Mouse (Mus musculus) forebrain, embryonic 13.5 days (tissue): Measurements from ENCODE around the gene Gm4922. TPM values are rescaled to one million over a fixed set of nuclear protein-coding genes. Genes with fewer than 3 reads are reported as not detected.
A peak's percentile ranks its signal among the peaks of the same experiment; 100 is the strongest.

ENCODE experiments used
- ATAC-seq: fragments of 200-750 bp; cut with Nextera tagmentation; 2 replicates; pipeline ENCODE4 v1.8.0; 2017
- H3K27ac ChIP-seq: fragments of 300-500 bp; sonication (generic); 2 replicates; pipeline ENCODE4 v1.5.1; 2015; ENCODE audit warnings: inconsistent platforms, mild to moderate bottlenecking, moderate library complexity
- H3K27me3 ChIP-seq: fragments of 300-500 bp; sonication (generic); 2 replicates; pipeline ENCODE4 v1.6.1; 2015; ENCODE audit warnings: mild to moderate bottlenecking, inconsistent platforms
- H3K36me3 ChIP-seq: fragments of 300-500 bp; sonication (generic); 2 replicates; pipeline ENCODE4 v1.6.1; 2015; ENCODE audit warnings: mild to moderate bottlenecking, inconsistent platforms; ENCODE audit not compliant: poor library complexity, severe bottlenecking
- H3K4me1 ChIP-seq: fragments of 300-500 bp; sonication (generic); 2 replicates; pipeline ENCODE4 v1.6.1; 2015; ENCODE audit warnings: inconsistent platforms
- H3K4me2 ChIP-seq: fragments of 300-500 bp; sonication (generic); 2 replicates; pipeline ENCODE4 v1.6.1; 2015; ENCODE audit warnings: inconsistent platforms, mild to moderate bottlenecking, moderate library complexity
- H3K4me3 ChIP-seq: fragments of 300-500 bp; sonication (generic); 2 replicates; pipeline ENCODE4 v1.5.1; 2015; ENCODE audit warnings: mild to moderate bottlenecking, inconsistent platforms
- H3K9ac ChIP-seq: fragments of 300-500 bp; sonication (generic); 2 replicates; pipeline ENCODE4 v1.6.1; 2015; ENCODE audit warnings: mild to moderate bottlenecking, inconsistent platforms
- H3K9me3 ChIP-seq: fragments of 300-500 bp; sonication (generic); replicated peaks from 2 replicates; pipeline ENCODE4 v1.6.1; 2016; ENCODE audit warnings: inconsistent platforms
- WGBS: fragments of 180-500 bp; shearing (Covaris S2); methylation state at CpG from one replicate; pipeline ENCODE4 v1.1.7; 2015; 5-methylcytosine and 5-hydroxymethylcytosine counted together
- polyA plus RNA-seq: library from polyadenylated mRNA; unstranded; fragments of >200 nt; fragmentation: Nextera tagmentation; extraction: Ambion mirVana; gene quantifications from 2 replicates; pipeline ENCODE4 v1.2.1, GENCODE M21; 2015

Gene Gm4922
- 0.15 TPM in 1 of 2 replicates, not detected in the other for polyA plus RNA-seq

DNA sequence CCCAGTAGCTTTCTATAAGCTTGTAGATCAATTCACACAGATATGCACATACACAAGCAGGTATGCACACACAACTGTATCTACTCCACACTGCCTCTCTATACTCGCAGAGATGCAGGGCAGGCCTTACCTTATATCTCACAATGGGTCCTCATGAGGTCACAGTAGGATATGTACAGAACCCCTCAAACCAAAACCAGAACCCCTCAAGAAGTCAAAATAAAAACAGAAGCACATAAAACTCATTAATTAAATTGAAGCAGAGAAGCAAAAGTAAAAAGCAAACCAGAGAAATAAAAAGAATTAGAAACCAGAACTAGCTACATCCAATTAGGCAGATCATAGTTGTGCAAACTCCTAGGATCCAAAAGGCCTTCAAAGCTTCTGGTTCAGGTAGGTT is at the start of gene Gm4922:
Gene Gm4922 (minus strand): TSS at position 101 of the 400 bp plus-strand sequence.
- Histone ChIP-seq H3K4me1 (no peaks in the 10 kb centered on the region), H3K27me3 (no peaks in the 10 kb centered on the region), H3K27ac (no peak within 1 kb of the TSS), H3K9me3 (no peaks in the 10 kb centered on the region), H3K36me3 (no peaks in the 10 kb centered on the region), H3K9ac (no peak within 1 kb of the TSS), H3K4me3 (no peak within 1 kb of the TSS), H3K4me2 (no peak within 1 kb of the TSS)
- 89% methylated on average over 1 of the region's 1 CpGs for WGBS
- no peak for ATAC-seq

- no peaks in the 10 kb centered on the region for H3K36me3 ChIP-seq
- 54% methylated on average over 6 of the region's 6 CpGs for WGBS
- H3K9me3 ChIP-seq, result no peaks in the 10 kb centered on the region
- H3K27ac ChIP-seq, result no peak overlapping the region
- H3K27me3 ChIP-seq, result no peaks in the 10 kb centered on the region
- ATAC-seq, result peak; percentile 63; the same call in 1 of the 2 replicates
- no peak overlapping the region for H3K4me2 ChIP-seq
- H3K4me3 ChIP-seq, result no peak overlapping the region
- no peaks in the 10 kb centered on the region for H3K4me1 ChIP-seq
- no peak overlapping the region for H3K9ac ChIP-seq
Observed at GRCm38 (mm10) chr10:18835684-18836479, 49.3 kb upstream of the Gm4922 start.

DNA sequence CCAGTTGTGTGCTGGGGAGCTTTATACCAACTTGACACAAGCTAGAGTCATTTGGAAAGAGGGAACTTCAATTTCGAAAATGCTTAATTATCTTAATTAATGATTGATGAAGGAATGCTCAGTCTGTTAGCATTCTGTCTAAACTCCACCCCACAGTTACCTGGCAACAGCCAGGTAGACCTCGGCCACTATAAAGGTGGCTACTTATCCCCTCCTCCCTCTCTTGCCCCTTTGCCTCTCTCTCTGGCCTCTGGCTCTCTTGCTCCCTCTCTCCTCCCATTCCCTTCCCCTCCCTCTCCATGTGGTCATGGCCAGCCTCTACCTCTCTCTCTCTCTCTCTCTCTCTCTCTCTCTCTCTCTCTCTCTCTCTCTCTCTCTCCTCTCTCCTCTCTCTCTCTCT is 47.8 kb upstream of the Gm4922 start:
- 50% methylated on average over 2 of the region's 2 CpGs for WGBS
- no peak overlapping the region for H3K4me3 ChIP-seq
- ATAC-seq, result no peak

DNA sequence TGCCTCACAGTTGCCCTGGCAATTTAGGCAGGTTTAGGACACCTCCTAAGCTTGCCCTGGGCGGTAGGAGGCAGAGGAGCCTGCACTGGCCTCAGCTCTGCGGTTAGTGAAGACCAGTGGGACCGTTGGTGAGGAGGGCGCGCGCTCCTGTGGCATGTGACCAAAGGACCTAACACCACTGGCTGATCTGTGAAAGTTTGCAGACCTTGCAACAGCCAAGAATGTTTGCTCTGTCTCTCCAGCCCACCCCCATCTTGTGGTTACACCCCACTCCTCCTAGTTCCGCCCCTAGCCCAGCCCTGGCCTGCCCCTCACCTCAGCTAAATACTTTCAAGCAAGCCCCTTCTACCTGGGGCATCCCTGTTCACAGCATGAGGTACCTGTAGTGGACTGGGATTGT is 45.2 kb upstream of the Gm4922 start:
- Histone ChIP-seq H3K9me3 (no peaks in the 10 kb centered on the region), H3K36me3 (no peaks in the 10 kb centered on the region), H3K4me3 (no peak overlapping the region), H3K4me1 (no peaks in the 10 kb centered on the region), H3K4me2 (no peak overlapping the region), H3K27ac (no peak overlapping the region), H3K9ac (no peak overlapping the region), H3K27me3 (no peaks in the 10 kb centered on the region)
- WGBS, result 58% methylated on average over 7 of the region's 7 CpGs
- no peak for ATAC-seq

More for the DNA sequence above, 47.8 kb upstream of the Gm4922 start:
- no peaks in the 10 kb centered on the region for H3K4me1 ChIP-seq
- H3K36me3 ChIP-seq, result no peaks in the 10 kb centered on the region
- H3K27me3 ChIP-seq, result no peaks in the 10 kb centered on the region
- H3K4me2 ChIP-seq, result no peak overlapping the region
- H3K9ac ChIP-seq, result no peak overlapping the region
- no peaks in the 10 kb centered on the region for H3K9me3 ChIP-seq
- no peak overlapping the region for H3K27ac ChIP-seq

DNA sequence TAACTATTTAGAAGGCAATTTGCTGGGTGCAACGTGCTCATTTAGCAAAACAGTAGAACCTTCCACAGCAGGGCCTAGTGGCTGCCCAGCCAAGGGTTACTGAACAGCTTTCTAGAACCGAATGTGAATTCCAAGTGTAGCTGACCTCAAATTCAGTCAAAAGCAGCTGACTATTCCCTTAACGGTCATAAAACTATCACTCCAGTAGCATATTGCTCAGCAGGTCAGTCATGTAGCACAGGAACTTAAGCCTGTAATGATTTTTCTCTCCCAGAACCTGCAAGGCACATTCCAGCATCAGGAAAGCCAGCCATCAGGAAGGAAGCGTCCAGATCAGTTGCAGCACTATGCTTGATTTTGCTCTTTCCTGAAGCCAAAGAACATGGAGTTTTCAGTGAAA is 43.8 kb upstream of the Gm4922 start:
- 86% methylated on average over 4 of the region's 4 CpGs for WGBS
- ATAC-seq, result no peak
- no peaks in the 10 kb centered on the region for H3K9me3 ChIP-seq
- H3K27ac ChIP-seq, result no peak overlapping the region
- no peak overlapping the region for H3K4me2 ChIP-seq
- H3K27me3 ChIP-seq, result no peaks in the 10 kb centered on the region
- no peak overlapping the region for H3K4me3 ChIP-seq
- no peak overlapping the region for H3K9ac ChIP-seq
- no peaks in the 10 kb centered on the region for H3K4me1 ChIP-seq
- H3K36me3 ChIP-seq, result no peaks in the 10 kb centered on the region

DNA sequence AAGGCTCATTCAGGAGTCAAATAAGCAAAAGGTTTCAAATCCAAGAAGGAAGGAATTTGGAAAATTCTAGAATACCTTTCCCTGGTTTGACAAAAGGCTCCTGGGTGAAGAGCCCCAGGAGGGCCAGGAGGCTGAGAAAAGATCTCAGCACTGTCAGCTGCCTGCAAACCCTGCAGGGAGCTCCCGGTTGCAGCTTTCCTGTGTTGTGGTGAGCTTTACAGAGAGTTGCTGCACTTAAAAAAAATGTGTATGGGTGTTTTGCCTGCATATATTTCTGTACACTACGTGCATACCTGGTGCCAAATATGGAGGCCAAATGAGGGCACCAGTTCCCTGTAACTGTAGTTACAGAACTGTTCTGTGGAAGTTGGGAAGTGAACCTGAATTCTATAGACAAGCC is 41.3 kb upstream of the Gm4922 start:
- H3K4me2 ChIP-seq, result no peak overlapping the region
- 43% methylated on average over 2 of the region's 2 CpGs for WGBS
- no peak overlapping the region for H3K9ac ChIP-seq
- H3K27ac ChIP-seq, result no peak overlapping the region
- no peak for ATAC-seq
- no peaks in the 10 kb centered on the region for H3K9me3 ChIP-seq
- no peaks in the 10 kb centered on the region for H3K36me3 ChIP-seq
- H3K27me3 ChIP-seq, result no peaks in the 10 kb centered on the region
- no peak overlapping the region for H3K4me3 ChIP-seq
- H3K4me1 ChIP-seq, result no peaks in the 10 kb centered on the region

GRCm38 (mm10) chr10:18826107-18826506 is 39.5 kb upstream of the Gm4922 start:
- no peak for ATAC-seq
- no peaks in the 10 kb centered on the region for H3K9me3 ChIP-seq
- 79% methylated on average over 2 of the region's 2 CpGs for WGBS
- no peaks in the 10 kb centered on the region for H3K27me3 ChIP-seq
- H3K4me2 ChIP-seq, result no peak overlapping the region
- H3K36me3 ChIP-seq, result no peaks in the 10 kb centered on the region
- H3K4me3 ChIP-seq, result no peak overlapping the region
- no peak overlapping the region for H3K27ac ChIP-seq
- no peaks in the 10 kb centered on the region for H3K4me1 ChIP-seq
- H3K9ac ChIP-seq, result no peak overlapping the region

- no peaks in the 10 kb centered on the region for H3K4me1 ChIP-seq
- ATAC-seq, result no peak
- no peak overlapping the region for H3K27ac ChIP-seq
- no peak overlapping the region for H3K4me3 ChIP-seq
- H3K4me2 ChIP-seq, result no peak overlapping the region
- H3K9me3 ChIP-seq, result no peaks in the 10 kb centered on the region
- no peaks in the 10 kb centered on the region for H3K36me3 ChIP-seq
- H3K9ac ChIP-seq, result no peak overlapping the region
- H3K27me3 ChIP-seq, result no peaks in the 10 kb centered on the region
Observed at GRCm38 (mm10) chr10:18825143-18825542, 38.5 kb upstream of the Gm4922 start.

GRCm38 (mm10) chr10:18816560-18816959 is 30.0 kb upstream of the Gm4922 start:
- H3K9me3 ChIP-seq, result no peaks in the 10 kb centered on the region
- peak; percentile 97 for ATAC-seq
- H3K4me3 ChIP-seq, result no peak overlapping the region
- peaks cover 10% of the 10 kb centered on the region for H3K4me1 ChIP-seq
- no peak overlapping the region for H3K27ac ChIP-seq
- no peaks in the 10 kb centered on the region for H3K36me3 ChIP-seq
- H3K27me3 ChIP-seq, result no peaks in the 10 kb centered on the region
- no peak overlapping the region for H3K9ac ChIP-seq
- 44% methylated on average over 5 of the region's 5 CpGs for WGBS
- H3K4me2 ChIP-seq, result no peak overlapping the region

GRCm38 (mm10) chr10:18811751-18812150 is 25.2 kb upstream of the Gm4922 start:
- no peak overlapping the region for H3K27ac ChIP-seq
- H3K9ac ChIP-seq, result no peak overlapping the region
- H3K4me3 ChIP-seq, result no peak overlapping the region
- 84% methylated on average over 2 of the region's 2 CpGs for WGBS
- no peak for ATAC-seq
- H3K9me3 ChIP-seq, result no peaks in the 10 kb centered on the region
- peaks cover 7% of the 10 kb centered on the region for H3K4me1 ChIP-seq
- H3K36me3 ChIP-seq, result no peaks in the 10 kb centered on the region
- H3K27me3 ChIP-seq, result no peaks in the 10 kb centered on the region
- H3K4me2 ChIP-seq, result no peak overlapping the region

- Histone ChIP-seq H3K9ac (no peak overlapping the region), H3K27ac (no peak overlapping the region), H3K36me3 (no peaks in the 10 kb centered on the region), H3K9me3 (no peaks in the 10 kb centered on the region), H3K4me3 (no peak overlapping the region), H3K4me1 (no peaks in the 10 kb centered on the region), H3K27me3 (no peaks in the 10 kb centered on the region), H3K4me2 (no peak overlapping the region)
- no peak for ATAC-seq
- WGBS, result 89% methylated on average over 4 of the region's 4 CpGs
Observed at GRCm38 (mm10) chr10:18790063-18790462, 3.5 kb upstream of the Gm4922 start.

- Histone ChIP-seq H3K27ac (no peak overlapping the region), H3K4me3 (no peak overlapping the region), H3K4me2 (no peak overlapping the region), H3K36me3 (no peaks in the 10 kb centered on the region), H3K27me3 (no peaks in the 10 kb centered on the region), H3K9ac (no peak overlapping the region), H3K4me1 (no peaks in the 10 kb centered on the region), H3K9me3 (no peaks in the 10 kb centered on the region)
- ATAC-seq, result no peak
- 69% methylated on average over 1 of the region's 1 CpGs for WGBS
Observed at GRCm38 (mm10) chr10:18788601-18789000, 2.0 kb upstream of the Gm4922 start.

GRCm38 (mm10) chr10:18777546-18777945 is 9.0 kb downstream of the Gm4922 start:
- Histone ChIP-seq H3K27ac (no peak overlapping the region), H3K4me2 (no peak overlapping the region), H3K9me3 (no peaks in the 10 kb centered on the region), H3K4me3 (no peak overlapping the region), H3K27me3 (no peaks in the 10 kb centered on the region), H3K36me3 (no peaks in the 10 kb centered on the region), H3K9ac (no peak overlapping the region), H3K4me1 (0 out of 2 replicates have a peak, but pooled peaks cover 11% of the 10 kb centered on the region)
- 22% methylated on average over 3 of the region's 3 CpGs for WGBS
- no peak for ATAC-seq
